Mouse (Mus musculus) heart, postnatal 0 days (tissue): ENCODE results near the gene Gm16181. TPM values are rescaled to one million over a fixed set of nuclear protein-coding genes. Genes with fewer than 3 reads are reported as not detected.

Experiments used
- ATAC-seq: fragments of 200-750 bp; cut with Nextera tagmentation; 2 replicates; pipeline ENCODE4 v1.8.0; 2017; ENCODE audit warnings: low read depth, moderate number of reproducible peaks, moderate library complexity; ENCODE audit not compliant: insufficient read depth
- DNase-seq: peaks from one replicate; pipeline ENCODE4 v3.0.0-alpha.2; 2016; ENCODE audit warnings: low spot score
- H3K27ac ChIP-seq: fragments of 300-500 bp; sonication (generic); 2 replicates; pipeline ENCODE4 v1.5.1; 2014; ENCODE audit warnings: low read depth, mild to moderate bottlenecking
- H3K27me3 ChIP-seq: fragments of 300-500 bp; sonication (generic); 2 replicates; pipeline ENCODE4 v1.6.1; 2014; ENCODE audit warnings: low read length, mixed read lengths; ENCODE audit not compliant: control insufficient read depth, insufficient read depth
- H3K36me3 ChIP-seq: fragments of 300-500 bp; sonication (generic); replicated peaks from 2 replicates; pipeline ENCODE4 v1.6.1; 2014; ENCODE audit warnings: low read length, mixed read lengths; ENCODE audit not compliant: control insufficient read depth, insufficient read depth
- H3K4me1 ChIP-seq: fragments of 300-500 bp; sonication (generic); 2 replicates; pipeline ENCODE4 v1.6.1; 2014; ENCODE audit warnings: antibody characterized with exemption; ENCODE audit not compliant: control insufficient read depth, insufficient read depth
- H3K4me2 ChIP-seq: fragments of 300-500 bp; sonication (generic); 2 replicates; pipeline ENCODE4 v1.6.1; 2014; ENCODE audit warnings: low read depth, mild to moderate bottlenecking, low read length, moderate library complexity
- H3K4me3 ChIP-seq: fragments of 300-500 bp; sonication (generic); 2 replicates; pipeline ENCODE4 v1.5.1; 2014; ENCODE audit warnings: low read depth, low read length
- H3K9ac ChIP-seq: fragments of 300-500 bp; sonication (generic); replicated peaks from 2 replicates; pipeline ENCODE4 v1.6.1; 2014; ENCODE audit warnings: low read depth, low read length, mixed read lengths
- H3K9me3 ChIP-seq: fragments of 300-500 bp; sonication (generic); replicated peaks from 2 replicates; pipeline ENCODE4 v1.6.1; 2016; ENCODE audit warnings: low read length; ENCODE audit not compliant: control insufficient read depth
- CTCF ChIP-seq: IDR thresholded peaks from 2 replicates; pipeline ENCODE4 v1.5.1; 2016; ENCODE audit warnings: antibody characterized with exemption, control low read depth, low read depth
- EP300 ChIP-seq: IDR thresholded peaks from 2 replicates; pipeline ENCODE4 v1.6.1; 2016; ENCODE audit warnings: antibody characterized with exemption, low read depth
- WGBS: fragments of 180-500 bp; shearing (Covaris S2); extraction: QIAGEN DNeasy Blood & Tissue Kit; methylation state at CpG from one replicate; pipeline ENCODE4 v1.1.7; 2014; 5-methylcytosine and 5-hydroxymethylcytosine counted together
- polyA plus RNA-seq: library from polyadenylated mRNA; unstranded; fragments of >200 nt; fragmentation: Nextera tagmentation; extraction: Ambion mirVana; gene quantifications from 2 replicates; pipeline ENCODE4 v1.2.1, GENCODE M21; 2015
- total RNA-seq: library from RNA; depleted of rRNA; stranded (reverse); fragments of >200 nt; gene quantifications from 2 replicates; pipeline ENCODE4 v1.2.3, GENCODE M21; 2014; ENCODE audit warnings: low replicate concordance

Gene Gm16181
- total and polyA plus RNA-seq, 2 experiments from 2014 or later, result 0.87 TPM; not detected in 1

GRCm38 (mm10) chr17:35257824-35258491 is 37.3 kb downstream of the Gm16181 start:
- ATAC-seq (peak; percentile 55; the same call in 1 of the 2 replicates), DNase-seq (peak; percentile 92)
- no peak overlapping the region for H3K27ac ChIP-seq
- 12% methylated on average over 17 of the region's 17 CpGs for WGBS
- H3K27me3 ChIP-seq, result peaks cover 18% of the 10 kb centered on the region; the same call in 1 of the 2 replicates
- peak; percentile 94 for TF ChIP-seq CTCF
- TF ChIP-seq EP300, result no peak
- H3K4me3 ChIP-seq, result peak overlapping the region; percentile 43
- no peaks in the 10 kb centered on the region for H3K9me3 ChIP-seq
- peaks cover 11% of the 10 kb centered on the region for H3K36me3 ChIP-seq
- peaks cover 12% of the 10 kb centered on the region; the same call in 1 of the 2 replicates for H3K4me1 ChIP-seq
- H3K4me2 ChIP-seq, result peak overlapping the region; percentile 64
- 0 out of 2 replicates have a peak overlapping the region, but pooled peaks have one; percentile 36 for H3K9ac ChIP-seq

DNA sequence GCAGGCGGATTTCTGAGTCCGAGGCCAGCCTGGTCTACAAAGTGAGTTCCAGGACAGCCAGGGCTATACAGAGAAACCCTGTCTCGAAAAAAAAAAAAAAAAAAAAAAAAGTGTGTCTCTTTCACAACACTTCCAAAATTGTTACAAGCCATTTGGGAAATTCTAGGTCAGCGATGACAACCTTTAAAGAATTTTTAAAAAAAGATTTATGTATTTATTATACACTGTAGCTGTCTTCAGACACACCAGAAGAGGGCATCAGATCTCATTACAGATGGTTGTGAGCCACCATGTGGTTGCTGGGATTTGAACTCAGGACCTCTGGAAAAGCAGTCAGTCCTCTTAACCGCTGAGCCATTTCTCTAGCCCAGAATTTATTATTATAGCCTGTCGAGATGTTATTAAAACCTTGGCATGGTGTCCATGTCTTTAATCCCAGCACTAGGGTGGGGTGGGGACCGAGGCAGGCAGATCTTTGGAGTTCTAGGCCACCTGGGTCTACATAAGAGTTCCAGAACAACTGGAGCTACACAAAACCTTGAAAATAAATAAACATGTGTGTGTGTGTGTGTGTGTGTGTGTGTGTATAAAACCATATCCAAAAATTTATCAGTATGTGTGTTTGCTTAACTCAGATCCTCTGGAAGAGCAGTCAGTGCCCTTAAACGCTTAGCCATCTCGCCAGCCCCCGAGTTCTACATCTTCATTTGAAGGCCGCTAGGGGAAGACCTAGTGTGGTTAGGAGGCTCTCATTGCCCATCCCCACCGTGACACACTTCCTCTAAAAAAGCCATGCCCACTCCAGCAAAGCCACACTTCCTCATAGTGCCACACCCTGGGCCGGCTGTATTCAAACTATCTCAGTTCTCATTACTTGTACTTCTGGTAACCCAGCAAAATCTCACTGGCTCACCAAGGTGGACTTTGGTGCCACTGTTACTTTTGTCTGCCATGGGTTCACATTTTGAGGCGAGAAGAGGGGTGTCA is 38.2 kb downstream of the Gm16181 start:
- peaks cover 2% of the 10 kb centered on the region for H3K36me3 ChIP-seq
- H3K27me3 ChIP-seq, result peaks cover 21% of the 10 kb centered on the region; the same call in 1 of the 2 replicates
- H3K4me1 ChIP-seq, result peaks cover 12% of the 10 kb centered on the region; the same call in 1 of the 2 replicates
- no peaks in the 10 kb centered on the region for H3K9me3 ChIP-seq
- no peak overlapping the region for H3K9ac ChIP-seq
- TF ChIP-seq CTCF (no peak; the same call in 1 of the 2 replicates), EP300 (no peak)
- H3K4me3 ChIP-seq, result peak overlapping the region; percentile 43; the same call in 1 of the 2 replicates
- WGBS, result 49% methylated on average over 12 of the region's 14 CpGs
- H3K27ac ChIP-seq, result peak overlapping the region; percentile 11; the same call in 1 of the 2 replicates
- DNase-seq (no peak), ATAC-seq (no peak)
- no peak overlapping the region for H3K4me2 ChIP-seq

DNA sequence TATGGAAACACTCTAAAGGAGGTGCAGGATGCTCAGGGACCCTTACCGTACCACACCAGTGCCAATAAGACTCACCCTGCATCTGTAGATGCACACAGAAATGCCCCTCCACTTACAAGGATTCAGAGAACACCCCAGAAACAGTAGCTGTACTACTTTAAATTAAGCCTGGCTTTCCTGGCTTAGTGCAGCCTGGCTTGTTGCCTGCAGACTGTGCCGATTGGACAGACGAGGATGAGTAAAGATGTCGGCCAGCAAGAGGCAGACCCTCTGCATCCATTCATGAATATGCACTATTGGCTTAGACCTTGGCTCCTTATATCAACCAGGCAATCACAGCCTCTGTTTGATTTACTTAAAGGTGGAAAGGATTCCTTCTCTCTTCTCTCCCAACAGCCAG is 39.0 kb downstream of the Gm16181 start:
- Histone ChIP-seq H3K9ac (no peak overlapping the region), H3K9me3 (no peaks in the 10 kb centered on the region), H3K36me3 (no peaks in the 10 kb centered on the region), H3K27ac (peak overlapping the region; percentile 11; the same call in 1 of the 2 replicates), H3K4me2 (no peak overlapping the region), H3K4me1 (peaks cover 12% of the 10 kb centered on the region; the same call in 1 of the 2 replicates), H3K27me3 (peaks cover 21% of the 10 kb centered on the region; the same call in 1 of the 2 replicates), H3K4me3 (no peak overlapping the region)
- no peak for ATAC-seq
- 65% methylated on average over 4 of the region's 4 CpGs for WGBS
- DNase-seq, result no peak
- no peak for TF ChIP-seq CTCF
- no peak for TF ChIP-seq EP300

GRCm38 (mm10) chr17:35261651-35262050 is 41.0 kb downstream of the Gm16181 start:
- no peak for TF ChIP-seq CTCF
- TF ChIP-seq EP300, result no peak
- Histone ChIP-seq H3K4me2 (no peak overlapping the region), H3K27me3 (peaks cover 21% of the 10 kb centered on the region; the same call in 1 of the 2 replicates), H3K4me1 (peaks cover 12% of the 10 kb centered on the region; the same call in 1 of the 2 replicates), H3K4me3 (no peak overlapping the region), H3K27ac (no peak overlapping the region), H3K9ac (no peak overlapping the region), H3K36me3 (no peaks in the 10 kb centered on the region), H3K9me3 (no peaks in the 10 kb centered on the region)
- 67% methylated on average over 13 of the region's 13 CpGs for WGBS
- no peak for DNase-seq
- no peak for ATAC-seq
